Mouse (Mus musculus) E14TG2a.4 (cell line): Measurements from ENCODE around the gene Tor4a.

Source experiments
- CTCF ChIP-seq: conservative IDR thresholded peaks from 2 replicates; pipeline ENCODE4 v1.5.1; 2014; ENCODE audit warnings: low read length
- NANOG ChIP-seq: IDR thresholded peaks from 2 replicates; pipeline ENCODE4 v1.6.1; 2014; ENCODE audit warnings: borderline replicate concordance, low read length, mixed read lengths
- POU5F1 ChIP-seq: IDR thresholded peaks from 2 replicates; pipeline ENCODE4 v1.6.1; 2014; ENCODE audit warnings: low read length, borderline replicate concordance

GRCm38 (mm10) chr2:25147892-25148291, 48.8 kb downstream of the Tor4a start:
- TF ChIP-seq CTCF (no peak), POU5F1 (no peak), NANOG (no peak)
